ENCODE assay signal across 15 mouse cellular contexts in the genomic region with DNA sequence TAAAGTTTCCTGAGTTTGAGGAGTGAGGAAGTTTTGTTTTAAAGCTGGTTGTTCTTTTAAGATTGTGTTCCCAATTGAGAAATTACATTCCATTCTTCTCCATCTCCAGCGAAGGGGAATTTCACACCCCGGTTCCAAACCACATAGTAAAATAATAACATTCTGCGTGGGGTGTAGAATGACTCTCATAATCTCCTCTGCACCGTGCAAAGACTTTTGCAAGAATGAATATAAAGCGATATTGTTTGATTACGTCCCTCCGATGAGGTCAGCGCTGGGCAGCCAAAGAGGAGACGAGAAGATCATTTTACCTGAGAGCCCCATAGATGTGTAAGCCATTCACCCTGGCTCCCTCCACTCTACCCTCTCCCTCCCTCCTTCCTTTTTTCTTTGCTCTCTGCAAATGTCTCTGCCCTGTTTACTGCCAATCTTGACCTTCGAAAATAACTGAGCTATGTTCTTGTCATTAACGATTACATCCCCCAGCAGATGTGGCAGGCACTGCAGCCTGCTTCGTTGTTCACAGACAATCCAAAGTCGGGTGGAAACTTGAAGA.
DNase-seq lines count a peak whose midpoint lies in the region; ATAC-seq and TF ChIP-seq lines count a peak whose summit lies in the region.
"Had no signal": no experiment of that assay in that cellular context is flagged by ENCODE, and none has a peak within 500 bp of the region (broad histone marks: within the 10 kb centered on the region; RNA-seq: fewer than 3 reads in every experiment).

No protein-coding gene starts in this region.

- no peaks in the 10 kb centered on the region for H3K36me3 ChIP-seq in heart, embryonic 13.5 days
- no peaks in the 10 kb centered on the region for H3K36me3 ChIP-seq in lung, embryonic 15.5 days
- H3K36me3 ChIP-seq in limb, embryonic 14.5 days (ENCODE audit: control insufficient read depth, insufficient read depth, low read length) = no peaks in the 10 kb centered on the region
- no peaks in the 10 kb centered on the region for H3K36me3 ChIP-seq in hindbrain, embryonic 13.5 days
- H3K36me3 ChIP-seq: midbrain, embryonic 13.5 days; neural tube, embryonic 13.5 days had no signal

- no peak overlapping the region; the same call in 1 of the 2 replicates for H3K4me2 ChIP-seq in heart, embryonic 13.5 days
- H3K4me2 ChIP-seq in lung, embryonic 15.5 days = peak overlapping the region; percentile 29; the same call in 1 of the 2 replicates
- no peak overlapping the region for H3K4me2 ChIP-seq in limb, embryonic 14.5 days (replicated peaks; ENCODE audit: low read depth, low read length, severe bottlenecking)
- H3K4me2 ChIP-seq in hindbrain, embryonic 13.5 days = no peak overlapping the region
- H3K4me2 ChIP-seq: neural tube, embryonic 13.5 days had no signal

- no peak for ATAC-seq in heart, embryonic 13.5 days (ENCODE audit: extremely low read depth, insufficient number of reproducible peaks, low FRiP score, low TSS enrichment)
- ATAC-seq in lung, embryonic 15.5 days (ENCODE audit: borderline replicate concordance, extremely low read depth, low FRiP score, low TSS enrichment) = no peak
- peak; percentile 77 for ATAC-seq in Patski
- peak; percentile 74 for ATAC-seq in limb, embryonic 14.5 days (ENCODE audit: low FRiP score, low read depth)
- no peak for ATAC-seq in hindbrain, embryonic 13.5 days (ENCODE audit: low FRiP score)
- ATAC-seq: liver, postnatal 0 days had no signal

- CTCF ChIA-PET in Patski (lab: Charles Lee) = interaction anchor here (1.0 to 2.2 kb wide), 2 partner anchors 10 to 241 kb away, joined by 3 to 7 read pairs; no protein-coding TSS in a partner anchor

- POLR2A ChIA-PET in Patski (lab: Charles Lee) = interaction anchor here (1.4 kb wide), 1 partner anchor 184 kb away, joined by 3 read pairs; no protein-coding TSS in a partner anchor

- H3K4me1 ChIP-seq in heart, embryonic 13.5 days = peaks cover 26% of the 10 kb centered on the region
- H3K4me1 ChIP-seq in lung, embryonic 15.5 days = peaks cover 15% of the 10 kb centered on the region
- H3K4me1 ChIP-seq in limb, embryonic 14.5 days (ENCODE audit: control insufficient read depth, insufficient read depth, low read length) = peaks cover 14% of the 10 kb centered on the region
- peaks cover 8% of the 10 kb centered on the region for H3K4me1 ChIP-seq in hindbrain, embryonic 13.5 days (replicated peaks)

- no peak for TF ChIP-seq CTCF in Patski (IDR thresholded peaks at IDR 0.05)

- H3K27ac ChIP-seq in heart, embryonic 13.5 days (replicated peaks) = peak overlapping the region; percentile 25; the same call in 1 of the 2 replicates
- H3K27ac ChIP-seq in lung, embryonic 15.5 days = no peak overlapping the region
- H3K27ac ChIP-seq in limb, embryonic 14.5 days (replicated peaks; ENCODE audit: low read depth, low read length) = no peak overlapping the region
- no peak overlapping the region for H3K27ac ChIP-seq in hindbrain, embryonic 13.5 days
- H3K27ac ChIP-seq: hindbrain, embryonic 14.5 days; midbrain, embryonic 13.5 days; neural tube, embryonic 13.5 days had no signal

- WGBS in heart, embryonic 13.5 days = 73% methylated on average over 13 of the region's 13 CpGs
- 46% methylated on average over 13 of the region's 13 CpGs for WGBS in lung, embryonic 15.5 days
- WGBS in limb, embryonic 14.5 days = 37% methylated on average over 13 of the region's 13 CpGs
- WGBS in hindbrain, embryonic 13.5 days = 78% methylated on average over 13 of the region's 13 CpGs

- no peak for DNase-seq in heart, postnatal 25 days (ENCODE audit: low spot score)
- DNase-seq in lung, postnatal 4 days = no peak
- peak; percentile 84 for DNase-seq in Patski (ENCODE audit: low read depth, low spot score)
- no peak for DNase-seq in limb, embryonic 14.5 days (ENCODE audit: low spot score)
- DNase-seq: adrenal gland, adult 2 months; cerebellum, adult 2 months; cerebellum, postnatal 36 days; liver, postnatal 0 days; thymus, adult 2 months had no signal

- TF ChIP-seq POLR2A in limb, embryonic 14.5 days (IDR thresholded peaks at IDR 0.05; ENCODE audit: borderline replicate concordance, extremely low read depth, insufficient read depth, insufficient read length) = no peak

- H3K9me3 ChIP-seq in heart, embryonic 13.5 days = no peaks in the 10 kb centered on the region
- no peaks in the 10 kb centered on the region for H3K9me3 ChIP-seq in lung, embryonic 15.5 days
- H3K9me3 ChIP-seq in limb, embryonic 14.5 days (ENCODE audit: control insufficient read depth, low read length) = no peaks in the 10 kb centered on the region
- H3K9me3 ChIP-seq in hindbrain, embryonic 13.5 days = no peaks in the 10 kb centered on the region
- H3K9me3 ChIP-seq: midbrain, embryonic 13.5 days; neural tube, embryonic 13.5 days had no signal

- H3K4me3 ChIP-seq in heart, embryonic 13.5 days = no peak overlapping the region
- H3K4me3 ChIP-seq in lung, embryonic 15.5 days = no peak overlapping the region
- H3K4me3 ChIP-seq in limb, embryonic 14.5 days (replicated peaks; ENCODE audit: low read length) = no peak overlapping the region
- H3K4me3 ChIP-seq in hindbrain, embryonic 13.5 days = no peak overlapping the region
- H3K4me3 ChIP-seq: midbrain, embryonic 13.5 days; neural tube, embryonic 13.5 days had no signal

- no peaks in the 10 kb centered on the region for H3K27me3 ChIP-seq in heart, embryonic 13.5 days (replicated peaks)
- no peaks in the 10 kb centered on the region for H3K27me3 ChIP-seq in lung, embryonic 15.5 days
- no peaks in the 10 kb centered on the region for H3K27me3 ChIP-seq in Patski
- H3K27me3 ChIP-seq in limb, embryonic 14.5 days (ENCODE audit: control insufficient read depth, insufficient read depth, low read length) = no peaks in the 10 kb centered on the region
- H3K27me3 ChIP-seq in hindbrain, embryonic 13.5 days = no peaks in the 10 kb centered on the region
- H3K27me3 ChIP-seq: midbrain, embryonic 13.5 days; neural tube, embryonic 13.5 days had no signal

- intact Hi-C loops in heart, postnatal 25 days (cut with DNase I) = loop anchor here (5.0 kb wide), 1 partner anchor 253 kb away; no protein-coding TSS in a partner anchor

- no peak overlapping the region for H3K9ac ChIP-seq in heart, embryonic 13.5 days
- H3K9ac ChIP-seq in lung, embryonic 15.5 days = no peak overlapping the region
- H3K9ac ChIP-seq in limb, embryonic 14.5 days (ENCODE audit: low read depth, low read length, severe bottlenecking) = no peak overlapping the region
- no peak overlapping the region for H3K9ac ChIP-seq in hindbrain, embryonic 13.5 days
- H3K9ac ChIP-seq: hindbrain, embryonic 14.5 days; liver, postnatal 0 days; midbrain, embryonic 13.5 days; neural tube, embryonic 13.5 days had no signal

- in situ Hi-C loops in Patski (cut with MboI; ENCODE audit: low pct_unique_long_range_greater_than_20kb) = no loop called here

Comparison
In these comparisons a context has a peak if more than half of its experiments do, and no peak if none do; other contexts are left out.
1. ATAC-seq: peak in Patski (single experiment) and limb, embryonic 14.5 days (single experiment); none in heart, embryonic 13.5 days (single experiment), lung, embryonic 15.5 days (single experiment) and hindbrain, embryonic 13.5 days (single experiment).